Mouse (Mus musculus) midbrain, embryonic 14.5 days (tissue): ENCODE measurements around the gene Cdv3. TPM values are rescaled to one million over a fixed set of nuclear protein-coding genes. Genes with fewer than 3 reads are reported as not detected.

Experiments
- ATAC-seq: fragments of 200-750 bp; cut with Nextera tagmentation; 2 replicates; pipeline ENCODE4 v1.8.0; 2017; ENCODE audit warnings: moderate number of reproducible peaks, moderate library complexity; ENCODE audit not compliant: low FRiP score, low TSS enrichment
- DNase-seq: peaks from one replicate; pipeline ENCODE4 v3.0.0-alpha.2; 2015
- H3K27ac ChIP-seq: fragments of 300-500 bp; sonication (generic); replicated peaks from 2 replicates; pipeline ENCODE4 v1.5.1; 2014; ENCODE audit warnings: mild to moderate bottlenecking, low read depth, low read length, moderate library complexity
- H3K27me3 ChIP-seq: fragments of 300-500 bp; sonication (generic); 2 replicates; pipeline ENCODE4 v1.6.1; 2014; ENCODE audit warnings: low read length, control low read depth, mixed read lengths; ENCODE audit not compliant: control insufficient read depth, insufficient read depth
- H3K36me3 ChIP-seq: fragments of 300-500 bp; sonication (generic); 2 replicates; pipeline ENCODE4 v1.6.1; 2014; ENCODE audit warnings: low read length, control low read depth; ENCODE audit not compliant: control insufficient read depth, insufficient read depth
- H3K4me1 ChIP-seq: fragments of 300-500 bp; sonication (generic); 2 replicates; pipeline ENCODE4 v1.6.1; 2014; ENCODE audit warnings: mild to moderate bottlenecking, antibody characterized with exemption, low read length, control low read depth; ENCODE audit not compliant: control insufficient read depth, insufficient read depth
- H3K4me2 ChIP-seq: fragments of 300-500 bp; sonication (generic); 2 replicates; pipeline ENCODE4 v1.6.1; 2014; ENCODE audit warnings: mild to moderate bottlenecking, low read length, moderate library complexity
- H3K4me3 ChIP-seq: fragments of 300-500 bp; sonication (generic); replicated peaks from 2 replicates; pipeline ENCODE4 v1.5.1; 2014; ENCODE audit warnings: low read depth, low read length
- H3K9ac ChIP-seq: fragments of 300-500 bp; sonication (generic); replicated peaks from 2 replicates; pipeline ENCODE4 v1.6.1; 2014; ENCODE audit warnings: mild to moderate bottlenecking, low read length, moderate library complexity
- H3K9me3 ChIP-seq: fragments of 300-500 bp; sonication (generic); 2 replicates; pipeline ENCODE4 v1.6.1; 2016; ENCODE audit warnings: low read length, control low read depth, mixed read lengths; ENCODE audit not compliant: control insufficient read depth
- WGBS: fragments of 180-500 bp; shearing (Covaris S2); extraction: QIAGEN DNeasy Blood & Tissue Kit; methylation state at CpG from one replicate; pipeline ENCODE4 v1.1.7; 2014; 5-methylcytosine and 5-hydroxymethylcytosine counted together
- polyA plus RNA-seq: library from polyadenylated mRNA; unstranded; fragments of >200 nt; fragmentation: Nextera tagmentation; extraction: Ambion mirVana; gene quantifications from 2 replicates; pipeline ENCODE4 v1.2.1, GENCODE M21; 2014

Gene Cdv3
- polyA plus RNA-seq, 1 experiment from 2014 or later, result 62.0 TPM

- DNase-seq (no peak), ATAC-seq (no peak)
- no peak overlapping the region for H3K27ac ChIP-seq
- no peaks in the 10 kb centered on the region for H3K27me3 ChIP-seq
- H3K36me3 ChIP-seq, result no peaks in the 10 kb centered on the region
- H3K9me3 ChIP-seq, result no peaks in the 10 kb centered on the region
- WGBS, result 92% methylated on average over 6 of the region's 6 CpGs
- 0 out of 2 replicates have a peak, but pooled peaks cover 2% of the 10 kb centered on the region for H3K4me1 ChIP-seq
- no peak overlapping the region for H3K4me2 ChIP-seq
- no peak overlapping the region for H3K9ac ChIP-seq
- H3K4me3 ChIP-seq, result no peak overlapping the region
These were observed 23.6 kb upstream of the Cdv3 start for GRCm38 (mm10) chr9:103389261-103389660.

- Histone ChIP-seq H3K4me3 (no peak overlapping the region), H3K9ac (no peak overlapping the region; the same call in 1 of the 2 replicates), H3K27ac (no peak overlapping the region), H3K27me3 (no peaks in the 10 kb centered on the region), H3K36me3 (no peaks in the 10 kb centered on the region), H3K9me3 (no peaks in the 10 kb centered on the region), H3K4me2 (no peak overlapping the region), H3K4me1 (0 out of 2 replicates have a peak, but pooled peaks cover 2% of the 10 kb centered on the region)
- DNase-seq (no peak), ATAC-seq (no peak)
- 71% methylated on average over 10 of the region's 10 CpGs for WGBS
These were observed 21.5 kb upstream of the Cdv3 start for GRCm38 (mm10) chr9:103387011-103387653.

- no peak for DNase-seq
- no peaks in the 10 kb centered on the region for H3K27me3 ChIP-seq
- no peak overlapping the region; the same call in 1 of the 2 replicates for H3K9ac ChIP-seq
- H3K9me3 ChIP-seq, result no peaks in the 10 kb centered on the region
- 47% methylated on average over 5 of the region's 5 CpGs for WGBS
- no peak for ATAC-seq
- H3K4me3 ChIP-seq, result no peak overlapping the region
- no peak overlapping the region for H3K4me2 ChIP-seq
- H3K27ac ChIP-seq, result no peak overlapping the region
- 0 out of 2 replicates have a peak, but pooled peaks cover 2% of the 10 kb centered on the region for H3K4me1 ChIP-seq
- no peaks in the 10 kb centered on the region for H3K36me3 ChIP-seq
These were observed 20.9 kb upstream of the Cdv3 start for GRCm38 (mm10) chr9:103386573-103386972.

- no peak overlapping the region for H3K4me3 ChIP-seq
- H3K9ac ChIP-seq, result no peak overlapping the region
- H3K4me1 ChIP-seq, result 0 out of 2 replicates have a peak, but pooled peaks cover 2% of the 10 kb centered on the region
- no peak overlapping the region for H3K27ac ChIP-seq
- H3K36me3 ChIP-seq, result no peaks in the 10 kb centered on the region
- no peak overlapping the region for H3K4me2 ChIP-seq
- no peaks in the 10 kb centered on the region for H3K27me3 ChIP-seq
- DNase-seq, result no peak
- no peaks in the 10 kb centered on the region for H3K9me3 ChIP-seq
- ATAC-seq, result no peak
- WGBS, result 50% methylated on average over 1 of the region's 1 CpGs
These were observed 20.0 kb upstream of the Cdv3 start for GRCm38 (mm10) chr9:103385600-103385999.

- ATAC-seq, result no peak
- Histone ChIP-seq H3K9ac (no peak overlapping the region), H3K36me3 (no peaks in the 10 kb centered on the region), H3K27ac (no peak overlapping the region), H3K4me1 (0 out of 2 replicates have a peak, but pooled peaks cover 2% of the 10 kb centered on the region), H3K4me3 (no peak overlapping the region), H3K27me3 (no peaks in the 10 kb centered on the region), H3K9me3 (no peaks in the 10 kb centered on the region), H3K4me2 (no peak overlapping the region)
- DNase-seq, result no peak
- 81% methylated on average over 4 of the region's 4 CpGs for WGBS
These were observed 18.6 kb upstream of the Cdv3 start for GRCm38 (mm10) chr9:103384141-103384796.

- Histone ChIP-seq H3K36me3 (no peaks in the 10 kb centered on the region), H3K9ac (no peak overlapping the region), H3K4me1 (0 out of 2 replicates have a peak, but pooled peaks cover 2% of the 10 kb centered on the region), H3K27ac (no peak overlapping the region), H3K27me3 (no peaks in the 10 kb centered on the region), H3K9me3 (no peaks in the 10 kb centered on the region), H3K4me3 (no peak overlapping the region), H3K4me2 (no peak overlapping the region)
- DNase-seq, result no peak
- ATAC-seq, result no peak
- 87% methylated on average over 1 of the region's 1 CpGs for WGBS
These were observed 17.9 kb upstream of the Cdv3 start for GRCm38 (mm10) chr9:103383576-103383975.

GRCm38 (mm10) chr9:103382989-103383388, 17.3 kb upstream of the Cdv3 start:
- 77% methylated on average over 6 of the region's 6 CpGs for WGBS

GRCm38 (mm10) chr9:103380566-103380965, 14.9 kb upstream of the Cdv3 start:
- Histone ChIP-seq H3K4me2 (no peak overlapping the region), H3K36me3 (no peaks in the 10 kb centered on the region), H3K27ac (no peak overlapping the region), H3K9me3 (no peaks in the 10 kb centered on the region), H3K4me3 (no peak overlapping the region), H3K9ac (no peak overlapping the region), H3K4me1 (no peaks in the 10 kb centered on the region), H3K27me3 (no peaks in the 10 kb centered on the region)
- no peak for ATAC-seq
- WGBS, result 85% methylated on average over 4 of the region's 4 CpGs
- no peak for DNase-seq

More at GRCm38 (mm10) chr9:103382989-103383388, 17.3 kb upstream of the Cdv3 start:
- H3K27ac ChIP-seq, result no peak overlapping the region
- H3K36me3 ChIP-seq, result no peaks in the 10 kb centered on the region
- H3K4me3 ChIP-seq, result no peak overlapping the region
- no peak for ATAC-seq
- no peak overlapping the region for H3K9ac ChIP-seq
- no peaks in the 10 kb centered on the region for H3K27me3 ChIP-seq
- H3K4me1 ChIP-seq, result 0 out of 2 replicates have a peak, but pooled peaks cover 2% of the 10 kb centered on the region
- DNase-seq, result no peak
- no peak overlapping the region for H3K4me2 ChIP-seq
- H3K9me3 ChIP-seq, result no peaks in the 10 kb centered on the region

- DNase-seq (no peak), ATAC-seq (no peak)
- H3K4me1 ChIP-seq, result no peaks in the 10 kb centered on the region
- no peaks in the 10 kb centered on the region for H3K27me3 ChIP-seq
- 57% methylated on average over 9 of the region's 9 CpGs for WGBS
- H3K9ac ChIP-seq, result no peak overlapping the region
- H3K27ac ChIP-seq, result no peak overlapping the region
- no peaks in the 10 kb centered on the region for H3K36me3 ChIP-seq
- no peaks in the 10 kb centered on the region for H3K9me3 ChIP-seq
- no peak overlapping the region for H3K4me2 ChIP-seq
- H3K4me3 ChIP-seq, result no peak overlapping the region
These were observed 13.6 kb upstream of the Cdv3 start for GRCm38 (mm10) chr9:103379199-103379598.
